Comparison of ENCODE assay signal across 35 mouse cellular contexts in genomic region chr19:29671160-29671559, GRCm38 (mm10). TPM values are rescaled to one million over a fixed set of nuclear protein-coding genes. Genes with fewer than 3 reads are reported as not detected.
"Had no signal": no experiment of that assay in that cellular context is flagged by ENCODE, and none has a peak within 500 bp of the region (broad histone marks: within the 10 kb centered on the region; RNA-seq: fewer than 3 reads in every experiment).

No protein-coding gene starts in this region.

- DNase-seq: left cerebral cortex, postnatal 4 days; liver; liver, embryonic 13.5 days; liver, postnatal 0 days; lung, adult 18-20 months; lung, adult 2 months; lung, embryonic 14.5 days; lung, postnatal 10 days; lung, postnatal 14 days; lung, postnatal 36 days; lung, postnatal 4 days; midbrain, embryonic 14.5 days had no signal

RNA-seq across cellular contexts. Expression of gene Mlana, which starts 26.5 kb away (rescaled TPM):
- total RNA-seq: left cerebral cortex, postnatal 4 days; liver, adult 2 months; megakaryocyte progenitor cell, adult 5-6 weeks; megakaryocyte, adult 5-6 weeks; megakaryocyte-erythroid progenitor cell, adult 5-6 weeks; midbrain, postnatal 0 days; monocyte, adult 5-6 weeks had no signal
- polyA plus RNA-seq: limb, embryonic 10.5 days; limb, embryonic 11.5 days; limb, embryonic 12.5 days; liver, adult 2 months; liver, embryonic 11.5 days; liver, embryonic 12.5 days; liver, embryonic 13.5 days; liver, embryonic 14.5 days; liver, embryonic 15.5 days; liver, embryonic 16.5 days; liver, postnatal 0 days; lung, embryonic 14.5 days; lung, embryonic 15.5 days; lung, embryonic 16.5 days; midbrain, embryonic 12.5 days; midbrain, embryonic 13.5 days; midbrain, embryonic 14.5 days; midbrain, embryonic 15.5 days; midbrain, embryonic 16.5 days; midbrain, postnatal 0 days; myocyte; neural tube, embryonic 11.5 days; neural tube, embryonic 12.5 days had no signal
